Mouse (Mus musculus) 416B (cell line): ENCODE results near the gene Slc9c1.
A peak's percentile ranks its signal among the peaks of the same experiment; 100 is the strongest.

Experiments used
- DNase-seq: peaks from one replicate; pipeline ENCODE4 v3.0.0; 2011; ENCODE audit warnings: low read depth

Slc9c1 gene

GRCm38 (mm10) chr16:45625342-45625741 is 90.2 kb downstream of the Slc9c1 start:
- no peak for DNase-seq

GRCm38 (mm10) chr16:45629497-45630105 is 94.5 kb downstream of the Slc9c1 start:
- DNase-seq = no peak

GRCm38 (mm10) chr16:45630347-45630960 is 95.3 kb downstream of the Slc9c1 start:
- peak; percentile 74 for DNase-seq

GRCm38 (mm10) chr16:45632420-45632819 is 97.3 kb downstream of the Slc9c1 start:
- no peak for DNase-seq

- no peak for DNase-seq
Observed at GRCm38 (mm10) chr16:45635826-45636225, 100.7 kb downstream of the Slc9c1 start.

GRCm38 (mm10) chr16:45640070-45640762 is 105.1 kb downstream of the Slc9c1 start:
- DNase-seq = no peak

GRCm38 (mm10) chr16:45641301-45641700 is 106.2 kb downstream of the Slc9c1 start:
- DNase-seq = no peak

GRCm38 (mm10) chr16:45643944-45644343 is 108.8 kb downstream of the Slc9c1 start:
- DNase-seq = no peak

- DNase-seq = peak; percentile 71
Observed at GRCm38 (mm10) chr16:45644380-45644779, 109.3 kb downstream of the Slc9c1 start.

GRCm38 (mm10) chr16:45651497-45651896 is 116.4 kb downstream of the Slc9c1 start:
- no peak for DNase-seq

GRCm38 (mm10) chr16:45653009-45653933 is 118.2 kb downstream of the Slc9c1 start:
- no peak for DNase-seq

- DNase-seq = no peak
Observed at GRCm38 (mm10) chr16:45653934-45654332, 118.8 kb downstream of the Slc9c1 start, which contains the start of gene BC016579. Gene BC016579 (minus strand): TSS chr16:45654068.

GRCm38 (mm10) chr16:45654465-45654864 is 119.4 kb downstream of the Slc9c1 start:
- no peak for DNase-seq
